Mouse (Mus musculus): ENCODE measurements around the gene Gpsm1. TPM values are rescaled to one million over a fixed set of nuclear protein-coding genes. Genes with fewer than 3 reads are reported as not detected.

The Gpsm1 gene
- polyA plus RNA-seq, 1 experiment from 2014 or later: 46.9 TPM

DNA sequence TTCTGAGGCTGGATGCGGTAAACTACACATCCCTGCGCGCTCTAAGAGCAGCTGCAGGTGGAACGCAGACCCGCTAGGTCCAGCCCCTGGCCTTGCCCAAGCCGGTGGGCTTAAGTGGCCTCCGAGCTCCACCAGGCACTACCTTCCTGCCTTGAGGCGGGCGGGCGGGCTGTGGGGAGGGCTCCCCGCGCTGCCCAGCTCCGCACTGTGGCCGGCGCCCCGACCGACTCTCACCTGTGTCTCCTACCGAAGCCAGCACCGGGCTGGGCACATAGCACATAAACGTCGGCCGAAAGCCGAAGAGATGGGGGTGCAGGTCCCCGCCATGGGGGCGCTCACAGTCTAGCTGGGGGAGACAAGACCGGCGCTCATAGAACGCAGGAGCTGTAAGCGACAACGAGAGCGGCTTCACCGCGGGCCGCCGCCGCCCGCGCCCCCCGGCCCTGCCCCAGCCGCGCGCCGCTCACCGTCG is 73.4 kb downstream of the Gpsm1 start:
- peak; percentile 42 for DNase-seq (ENCODE audit: low spot score)

DNA sequence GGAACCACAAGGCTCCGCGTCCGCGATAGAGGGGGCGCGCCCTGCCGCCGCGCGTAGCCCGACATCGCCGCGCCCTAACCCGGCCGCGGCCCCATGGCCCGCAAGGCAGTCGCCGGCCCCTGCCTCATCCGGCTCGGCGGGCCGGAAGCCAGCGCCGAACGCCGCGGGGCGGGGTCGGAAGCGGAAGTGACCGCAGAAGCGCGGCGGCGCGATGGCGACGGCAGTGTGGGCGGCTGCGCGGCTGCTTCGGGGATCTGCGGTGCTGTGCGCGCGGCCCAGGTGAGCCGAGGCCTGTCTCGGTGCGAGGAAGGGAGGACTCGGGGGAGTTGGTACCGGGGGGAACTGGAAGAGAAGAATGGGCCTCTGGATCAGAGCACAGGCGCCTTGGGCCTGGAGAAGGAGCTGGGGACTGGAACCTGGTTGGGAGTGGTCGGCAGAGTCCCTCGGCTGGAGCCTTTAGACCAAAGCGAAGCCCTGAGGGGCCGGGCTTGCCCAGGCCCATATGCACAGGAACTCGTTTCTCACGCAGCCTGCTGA is 73.9 kb downstream of the Gpsm1 start, which contains the start of the genes Entr1 and Pmpca:
Gene Entr1, minus strand, starts transcription at position 163 of the 537 bp plus-strand sequence.
Gene Pmpca, plus strand, starts transcription at position 186 of the 537 bp plus-strand sequence.
- peak within 1 kb of the TSS; percentile 94 for H3K4me2 ChIP-seq (replicated peaks; ENCODE audit: low read depth, low read length)
- peak within 1 kb of the TSS; percentile 99 for H3K4me3 ChIP-seq (ENCODE audit: low read depth, low read length)
- H3K9ac ChIP-seq (ENCODE audit: low read depth, low read length): peak within 1 kb of the TSS; percentile 88
- WGBS: 0% methylated on average over 46 of the region's 60 CpGs
- no peaks in the 10 kb centered on the region for H3K27me3 ChIP-seq (ENCODE audit: control insufficient read depth, insufficient read depth, low read length)
- DNase-seq (ENCODE audit: low spot score) (peak; percentile 93), ATAC-seq (ENCODE audit: low FRiP score) (peak; percentile 91)
- peak within 1 kb of the TSS; percentile 65; the same call in 1 of the 2 replicates for H3K27ac ChIP-seq (ENCODE audit: low read depth, low read length)
- peaks cover 4% of the 10 kb centered on the region; the same call in 1 of the 2 replicates for H3K4me1 ChIP-seq (replicated peaks; ENCODE audit: control insufficient read depth, insufficient read depth, low read length)
- no peaks in the 10 kb centered on the region for H3K9me3 ChIP-seq (ENCODE audit: control insufficient read depth, low read length)
- H3K36me3 ChIP-seq (ENCODE audit: control insufficient read depth, insufficient read depth, low read length): peaks cover 32% of the 10 kb centered on the region

More for the DNA sequence above, 73.4 kb downstream of the Gpsm1 start:
- H3K9me3 ChIP-seq (ENCODE audit: control insufficient read depth, low read length): no peaks in the 10 kb centered on the region
- peak overlapping the region; percentile 65; the same call in 1 of the 2 replicates for H3K27ac ChIP-seq (ENCODE audit: low read depth, low read length)
- H3K4me2 ChIP-seq (replicated peaks; ENCODE audit: low read depth, low read length): peak overlapping the region; percentile 94
- H3K4me1 ChIP-seq (replicated peaks; ENCODE audit: control insufficient read depth, insufficient read depth, low read length): peaks cover 4% of the 10 kb centered on the region; the same call in 1 of the 2 replicates
- H3K4me3 ChIP-seq (ENCODE audit: low read depth, low read length): peak overlapping the region; percentile 99
- ATAC-seq (ENCODE audit: low FRiP score): peak; percentile 66; the same call in 1 of the 2 replicates
- H3K27me3 ChIP-seq (ENCODE audit: control insufficient read depth, insufficient read depth, low read length): no peaks in the 10 kb centered on the region
- peak overlapping the region; percentile 88 for H3K9ac ChIP-seq (ENCODE audit: low read depth, low read length)
- H3K36me3 ChIP-seq (ENCODE audit: control insufficient read depth, insufficient read depth, low read length): peaks cover 36% of the 10 kb centered on the region
- under 1% methylated on average over 32 of the region's 45 CpGs for WGBS

DNA sequence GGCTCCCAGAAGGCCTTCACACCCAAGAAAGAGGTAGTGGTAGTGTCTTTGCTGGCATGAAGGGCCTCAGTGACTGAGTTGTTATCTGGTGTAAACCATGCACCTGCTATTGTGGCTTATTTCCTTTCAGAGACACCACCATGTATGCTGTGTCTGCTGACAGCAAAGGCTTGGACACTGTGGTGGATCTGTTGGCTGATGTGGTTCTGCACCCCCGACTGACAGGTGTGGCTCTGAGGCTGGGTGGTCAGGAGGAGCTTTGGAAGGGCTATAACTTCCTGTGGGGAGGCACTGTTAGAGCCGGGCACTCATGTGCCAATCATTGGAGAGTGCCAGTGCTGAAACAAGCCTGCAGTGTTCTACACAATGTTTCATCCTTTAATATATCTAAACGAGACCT is 75.6 kb downstream of the Gpsm1 start:
- Histone ChIP-seq H3K36me3 (ENCODE audit: control insufficient read depth, insufficient read depth, low read length) (peaks cover 35% of the 10 kb centered on the region), H3K4me2 (replicated peaks; ENCODE audit: low read depth, low read length) (no peak overlapping the region), H3K9me3 (ENCODE audit: control insufficient read depth, low read length) (no peaks in the 10 kb centered on the region), H3K4me3 (ENCODE audit: low read depth, low read length) (no peak overlapping the region; the same call in 1 of the 2 replicates), H3K9ac (ENCODE audit: low read depth, low read length) (no peak overlapping the region), H3K27ac (ENCODE audit: low read depth, low read length) (no peak overlapping the region), H3K4me1 (replicated peaks; ENCODE audit: control insufficient read depth, insufficient read depth, low read length) (peaks cover 4% of the 10 kb centered on the region; the same call in 1 of the 2 replicates), H3K27me3 (ENCODE audit: control insufficient read depth, insufficient read depth, low read length) (no peaks in the 10 kb centered on the region)
- ATAC-seq (ENCODE audit: low FRiP score) (no peak), DNase-seq (ENCODE audit: low spot score) (no peak)
- 88% methylated on average over 3 of the region's 3 CpGs for WGBS

DNA sequence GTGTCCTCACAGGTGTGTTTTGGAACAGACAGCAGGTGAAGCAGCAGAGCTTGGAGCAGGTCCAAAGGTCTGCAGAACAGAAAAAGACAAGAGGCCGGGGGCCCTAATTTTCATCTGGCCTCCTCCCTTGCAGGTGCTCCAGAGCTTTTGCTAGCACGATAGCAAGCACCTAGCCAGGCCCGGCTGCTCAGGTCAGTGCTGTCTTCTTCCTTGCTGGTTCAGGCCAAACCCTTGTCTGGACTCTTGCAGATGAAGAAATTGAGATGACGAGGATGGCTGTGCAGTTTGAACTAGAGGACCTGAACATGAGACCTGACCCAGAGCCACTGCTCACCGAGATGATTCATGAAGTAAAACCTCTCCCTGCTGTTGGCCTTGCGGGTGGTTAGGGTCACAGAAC is 76.3 kb downstream of the Gpsm1 start:
- Histone ChIP-seq H3K27ac (ENCODE audit: low read depth, low read length) (no peak overlapping the region), H3K9me3 (ENCODE audit: control insufficient read depth, low read length) (no peaks in the 10 kb centered on the region), H3K9ac (ENCODE audit: low read depth, low read length) (no peak overlapping the region), H3K36me3 (ENCODE audit: control insufficient read depth, insufficient read depth, low read length) (peaks cover 36% of the 10 kb centered on the region), H3K4me2 (replicated peaks; ENCODE audit: low read depth, low read length) (no peak overlapping the region), H3K4me1 (replicated peaks; ENCODE audit: control insufficient read depth, insufficient read depth, low read length) (peaks cover 4% of the 10 kb centered on the region; the same call in 1 of the 2 replicates), H3K27me3 (ENCODE audit: control insufficient read depth, insufficient read depth, low read length) (no peaks in the 10 kb centered on the region), H3K4me3 (ENCODE audit: low read depth, low read length) (peak overlapping the region; percentile 4; the same call in 1 of the 2 replicates)
- no peak for ATAC-seq (ENCODE audit: low FRiP score)
- no peak for DNase-seq (ENCODE audit: low spot score)
- 95% methylated on average over 6 of the region's 6 CpGs for WGBS

Other genes starting within 250 kb of the Gpsm1 start
- gene Nacc2, start 192.3 kb upstream of the Gpsm1 start, polyA plus RNA-seq (2014; fragmentation: Nextera tagmentation; extraction: Ambion mirVana): 5.7 and 7.2 TPM in 2 replicates
- 6.1 and 7.4 TPM in 2 replicates for gene Lhx3, start 107.2 kb upstream of the Gpsm1 start, polyA plus RNA-seq (2014; fragmentation: Nextera tagmentation; extraction: Ambion mirVana)
- gene Qsox2, start 78.0 kb upstream of the Gpsm1 start, polyA plus RNA-seq (2014; fragmentation: Nextera tagmentation; extraction: Ambion mirVana): 15.8 and 16.7 TPM in 2 replicates
- gene Ccdc187, start 21.0 kb upstream of the Gpsm1 start, polyA plus RNA-seq (2014; fragmentation: Nextera tagmentation; extraction: Ambion mirVana): 0.07 and 0.19 TPM in 2 replicates
- 27.3 and 29.6 TPM in 2 replicates for gene Dnlz, start 36.6 kb downstream of the Gpsm1 start, polyA plus RNA-seq (2014; fragmentation: Nextera tagmentation; extraction: Ambion mirVana)
- 0.21 and 0.36 TPM in 2 replicates for gene Card9, start 45.4 kb downstream of the Gpsm1 start, polyA plus RNA-seq (2014; fragmentation: Nextera tagmentation; extraction: Ambion mirVana)
- 22.1 and 23.6 TPM in 2 replicates for gene Snapc4, start 65.1 kb downstream of the Gpsm1 start, polyA plus RNA-seq (2014; fragmentation: Nextera tagmentation; extraction: Ambion mirVana)
- gene Entr1, start 73.8 kb downstream of the Gpsm1 start, polyA plus RNA-seq (2014; fragmentation: Nextera tagmentation; extraction: Ambion mirVana): 133 and 140 TPM in 2 replicates
- 94.4 and 108 TPM in 2 replicates for gene Pmpca, start 73.8 kb downstream of the Gpsm1 start, polyA plus RNA-seq (2014; fragmentation: Nextera tagmentation; extraction: Ambion mirVana)
- 23.1 and 23.9 TPM in 2 replicates for gene Inpp5e, start 93.7 kb downstream of the Gpsm1 start, polyA plus RNA-seq (2014; fragmentation: Nextera tagmentation; extraction: Ambion mirVana)
- gene Sec16a, start 129.7 kb downstream of the Gpsm1 start, polyA plus RNA-seq (2014; fragmentation: Nextera tagmentation; extraction: Ambion mirVana): 29.6 and 31.2 TPM in 2 replicates
- gene Notch1, start 201.1 kb downstream of the Gpsm1 start, polyA plus RNA-seq (2014; fragmentation: Nextera tagmentation; extraction: Ambion mirVana): 48.9 and 66.8 TPM in 2 replicates

Measured in hindbrain, embryonic 11.5 days (tissue).